8 mouse cellular contexts compared by ENCODE assay signal in the genomic region with DNA sequence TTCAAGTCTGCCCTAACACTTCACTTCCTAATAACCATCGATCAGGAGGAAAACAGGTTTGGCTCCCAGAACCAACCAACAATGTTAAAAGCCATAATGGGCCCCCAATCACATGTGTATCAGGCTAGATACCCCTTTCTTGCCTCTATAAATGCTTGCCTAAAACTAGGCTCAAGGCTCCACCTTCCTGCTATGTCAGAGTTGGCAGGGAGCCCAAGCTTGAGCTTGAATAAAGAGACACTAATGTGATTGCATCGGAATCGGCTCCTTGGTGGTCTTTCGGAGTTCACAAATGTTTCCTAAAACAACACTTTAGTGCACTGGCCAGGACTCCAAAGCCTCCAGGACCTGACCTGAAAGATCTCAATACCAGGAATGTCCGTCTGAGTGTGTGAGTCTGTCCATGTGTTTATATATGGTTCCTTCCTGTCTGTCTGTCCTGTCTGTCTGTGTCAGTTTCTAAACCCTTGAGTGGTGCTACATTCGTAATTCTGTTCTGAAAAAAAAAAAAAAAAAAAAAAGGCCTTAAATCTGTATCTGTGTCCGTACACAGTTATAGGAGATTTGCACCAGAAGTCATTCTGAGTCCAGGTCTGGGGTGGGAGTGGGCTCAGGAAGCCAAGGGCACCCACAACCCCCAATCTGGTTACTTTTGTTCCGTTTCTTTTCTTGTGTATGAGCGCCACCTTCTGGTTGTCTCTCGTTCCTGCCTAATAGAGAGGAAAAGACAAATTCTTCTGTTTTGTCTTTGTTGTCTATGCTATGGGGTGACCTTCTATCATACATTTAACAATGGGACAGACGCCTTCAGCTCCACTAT. TPM values are rescaled to one million over a fixed set of nuclear protein-coding genes. Genes with fewer than 3 reads are reported as not detected.
A peak's percentile ranks its signal among the peaks of the same experiment; 100 is the strongest.
DNase-seq lines count a peak whose midpoint lies in the region; ATAC-seq and TF ChIP-seq lines count a peak whose summit lies in the region.

No protein-coding gene starts in this region.

- peaks cover 5% of the 10 kb centered on the region for H3K4me1 ChIP-seq in forebrain, embryonic 10.5 days
- no peaks in the 10 kb centered on the region for H3K4me1 ChIP-seq in hindbrain, embryonic 11.5 days (replicated peaks; ENCODE audit: control insufficient read depth, insufficient read depth, low read length)

- no peaks in the 10 kb centered on the region for H3K9me3 ChIP-seq in forebrain, embryonic 10.5 days
- no peaks in the 10 kb centered on the region for H3K9me3 ChIP-seq in hindbrain, embryonic 11.5 days (ENCODE audit: control insufficient read depth, low read length)

- WGBS in forebrain, embryonic 10.5 days = 41% methylated on average over 11 of the region's 11 CpGs
- WGBS in hindbrain, embryonic 11.5 days = 40% methylated on average over 11 of the region's 11 CpGs

- ATAC-seq in hindbrain, embryonic 11.5 days (ENCODE audit: low FRiP score) = peak; percentile 91

- peak; percentile 20 for DNase-seq in gastrocnemius, adult 2 months
- no peak for DNase-seq in gastrocnemius, adult 8-10 months (ENCODE audit: low spot score in 2 of 2)
- peak; percentile 61 for DNase-seq in brain, adult 2 months (ENCODE audit: low read depth, low spot score)
- peak; percentile 73 for DNase-seq in forebrain, embryonic 10.5 days (ENCODE audit: extremely low spot score, low spot score)
- DNase-seq in hindbrain, embryonic 11.5 days (ENCODE audit: low spot score) = peak; percentile 91
- peak; percentile 60 to 64 for DNase-seq in layer of hippocampus, postnatal 14 days (ENCODE audit: low spot score in 2 of 2)
- peak; percentile 64 for DNase-seq in lung, postnatal 36 days
- DNase-seq in right cerebral cortex, postnatal 4 days = peak; percentile 72

- H3K36me3 ChIP-seq in forebrain, embryonic 10.5 days (replicated peaks) = no peaks in the 10 kb centered on the region
- H3K36me3 ChIP-seq in hindbrain, embryonic 11.5 days (ENCODE audit: control insufficient read depth, insufficient read depth, low read length) = no peaks in the 10 kb centered on the region

- H3K27ac ChIP-seq in gastrocnemius, adult 2 months = no peak overlapping the region
- peak overlapping the region; percentile 83 for H3K27ac ChIP-seq in forebrain, embryonic 10.5 days
- H3K27ac ChIP-seq in hindbrain, embryonic 11.5 days (ENCODE audit: low read depth, low read length) = 0 out of 2 replicates have a peak overlapping the region, but pooled peaks have one; percentile 36

- peak; percentile 73 for TF ChIP-seq CTCF in gastrocnemius, adult 2 months (IDR thresholded peaks at IDR 0.05)

- peak overlapping the region; percentile 56 for H3K9ac ChIP-seq in hindbrain, embryonic 11.5 days (ENCODE audit: low read depth, low read length)

- no peaks in the 10 kb centered on the region for H3K27me3 ChIP-seq in forebrain, embryonic 10.5 days (ENCODE audit: poor library complexity, severe bottlenecking)
- H3K27me3 ChIP-seq in hindbrain, embryonic 11.5 days (ENCODE audit: control insufficient read depth, insufficient read depth, low read length) = no peaks in the 10 kb centered on the region

- intact Hi-C loops in gastrocnemius, adult 2 months (cut with DNase I) = no loop called here

- peak overlapping the region; percentile 32 for H3K4me2 ChIP-seq in hindbrain, embryonic 11.5 days (replicated peaks; ENCODE audit: low read depth, low read length)

- H3K4me3 ChIP-seq in gastrocnemius, adult 2 months = no peak overlapping the region
- peak overlapping the region; percentile 33 for H3K4me3 ChIP-seq in forebrain, embryonic 10.5 days
- peak overlapping the region; percentile 17; the same call in 1 of the 2 replicates for H3K4me3 ChIP-seq in hindbrain, embryonic 11.5 days (ENCODE audit: low read depth, low read length)

RNA-seq across cellular contexts. Expression of a gene that starts 42.2 kb away (rescaled TPM):
- total RNA-seq in gastrocnemius, adult 2 months (2021) = not detected
- total RNA-seq in gastrocnemius, adult 8-10 months (2022) = not detected
- polyA plus RNA-seq in forebrain, embryonic 10.5 days (2016; fragmentation: Nextera tagmentation; extraction: Ambion mirVana) = not detected in 2 replicates
- not detected in 2 replicates for polyA plus RNA-seq in hindbrain, embryonic 11.5 days (2014; fragmentation: Nextera tagmentation; extraction: Ambion mirVana)
- total RNA-seq in layer of hippocampus, postnatal 14 days (2021) = not detected

Comparison
In these comparisons a context has a peak if more than half of its experiments do, and no peak if none do; other contexts are left out.
1. DNase-seq: peak in gastrocnemius, adult 2 months (single experiment), brain, adult 2 months (single experiment), forebrain, embryonic 10.5 days (single experiment), hindbrain, embryonic 11.5 days (single experiment), layer of hippocampus, postnatal 14 days (2 of 2), lung, postnatal 36 days (single experiment) and right cerebral cortex, postnatal 4 days (single experiment); none in gastrocnemius, adult 8-10 months (0 of 2).